Mouse (Mus musculus) frontal cortex, adult 2 months (tissue): ENCODE measurements around the gene Mfsd4b2. TPM values are rescaled to one million over a fixed set of nuclear protein-coding genes. Genes with fewer than 3 reads are reported as not detected.

Source experiments
- DNase-seq, 2 experiments: peaks; one replicate each; pipeline ENCODE4 v3.0.0; 2022; ENCODE audit warnings: low spot score in 1 of 2; ENCODE audit errors: extremely low spot score in 1 of 2
- polyA plus RNA-seq: library from polyadenylated mRNA; depleted of rRNA; stranded (reverse); fragments of >200 nt; gene quantifications from 2 replicates; pipeline ENCODE4 v1.2.3, GENCODE M21; 2012; rRNA removed

Gene Mfsd4b2
- polyA plus RNA-seq, 1 experiment, result not detected

- DNase-seq, result no peak
These were observed 32.7 kb downstream of the Mfsd4b2 start for GRCm38 (mm10) chr10:39893702-39894697.

DNA sequence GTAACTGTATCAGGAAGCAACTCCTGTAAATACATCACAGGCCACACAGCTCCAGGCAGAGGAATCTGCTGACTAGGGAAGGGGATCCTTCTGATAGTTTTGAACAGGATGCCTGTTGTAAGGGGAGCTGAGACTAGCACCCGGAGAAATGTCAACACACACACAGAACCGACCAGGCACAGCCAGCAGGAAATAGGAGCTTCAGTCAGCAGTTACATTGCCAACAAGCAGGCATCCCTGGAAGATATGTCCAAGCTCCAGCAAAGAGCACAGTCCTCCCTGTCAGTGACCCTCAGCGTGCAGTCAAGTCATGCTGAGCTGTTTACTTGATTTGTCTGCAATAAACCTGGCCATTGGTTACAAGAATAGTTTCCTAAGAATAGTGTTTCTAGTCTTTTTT is 38.1 kb downstream of the Mfsd4b2 start:
- DNase-seq, result no peak

Other genes starting within 250 kb of the Mfsd4b2 start
- 50.0 and 50.1 TPM in 2 replicates for gene Rev3l, start 194.8 kb downstream of the Mfsd4b2 start, polyA plus RNA-seq
- 10.3 and 11.1 TPM in 2 replicates for gene Mfsd4b4, start 27.7 kb downstream of the Mfsd4b2 start, polyA plus RNA-seq
- gene Mfsd4b3, start 33.2 kb upstream of the Mfsd4b2 start, polyA plus RNA-seq, result not detected in 2 replicates
- 0.06 and 0.11 TPM in 2 replicates for gene Mfsd4b5, start 59.7 kb upstream of the Mfsd4b2 start, polyA plus RNA-seq
- gene Mfsd4b1, start 98.3 kb upstream of the Mfsd4b2 start, polyA plus RNA-seq, result 0.40 and 0.48 TPM in 2 replicates
- 2.6 and 3.0 TPM in 2 replicates for gene Slc16a10, start 215.3 kb upstream of the Mfsd4b2 start, polyA plus RNA-seq